Mouse (Mus musculus) brain, embryonic 14.5 days (tissue): ENCODE results near the gene Frmpd4.

Experiments used
- CTCF ChIP-seq: fragments of 200-500 bp; IDR thresholded peaks from 2 replicates; pipeline ENCODE4 v1.5.1; 2012; ENCODE audit warnings: inconsistent platforms, mild to moderate bottlenecking, moderate library complexity, borderline replicate concordance; ENCODE audit not compliant: insufficient read depth, insufficient read length; ENCODE audit errors: extremely low read depth
- POLR2A ChIP-seq: fragments of 200-500 bp; IDR thresholded peaks from 2 replicates; pipeline ENCODE4 v1.6.1; 2012; ENCODE audit warnings: mild to moderate bottlenecking, inconsistent platforms, borderline replicate concordance; ENCODE audit not compliant: poor library complexity, insufficient read depth, insufficient read length, severe bottlenecking; ENCODE audit errors: extremely low read depth

GRCm38 (mm10) chrX:167492265-167492664 lies 1084.8 kb downstream of the Frmpd4 start:
- no peak for TF ChIP-seq POLR2A
- TF ChIP-seq CTCF, result no peak
